Mouse (Mus musculus) frontal cortex, adult (tissue): ENCODE data around the gene Ptprd.

Experiments used
- ATAC-seq: cut with Nextera tagmentation; 2 replicates; pipeline ENCODE4 v1.9.2; 2017; ENCODE audit warnings: mild to moderate bottlenecking, moderate library complexity, mixed read lengths; ENCODE audit not compliant: low TSS enrichment

The Ptprd gene

DNA sequence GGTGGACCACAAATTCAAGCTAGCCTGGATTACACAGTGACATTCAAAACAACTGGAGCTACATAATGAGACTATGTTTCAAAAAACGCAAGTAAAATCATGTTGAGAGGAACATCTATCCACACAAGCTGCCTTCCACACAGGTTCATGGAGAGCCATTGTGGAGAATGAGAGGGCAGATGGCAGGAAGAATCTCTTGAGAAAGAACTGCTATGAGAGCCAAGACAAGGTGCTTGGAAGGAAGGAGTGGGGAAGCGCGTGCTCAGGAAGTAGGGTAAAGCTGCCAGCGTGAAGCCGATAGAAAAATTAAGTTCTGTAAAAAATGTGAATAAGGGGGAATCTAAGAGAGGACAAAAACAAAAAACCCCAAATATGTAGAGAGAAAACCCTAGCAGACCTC is 1808.5 kb downstream of the Ptprd start:
- ATAC-seq: peak; percentile 69; the same call in 1 of the 2 replicates

DNA sequence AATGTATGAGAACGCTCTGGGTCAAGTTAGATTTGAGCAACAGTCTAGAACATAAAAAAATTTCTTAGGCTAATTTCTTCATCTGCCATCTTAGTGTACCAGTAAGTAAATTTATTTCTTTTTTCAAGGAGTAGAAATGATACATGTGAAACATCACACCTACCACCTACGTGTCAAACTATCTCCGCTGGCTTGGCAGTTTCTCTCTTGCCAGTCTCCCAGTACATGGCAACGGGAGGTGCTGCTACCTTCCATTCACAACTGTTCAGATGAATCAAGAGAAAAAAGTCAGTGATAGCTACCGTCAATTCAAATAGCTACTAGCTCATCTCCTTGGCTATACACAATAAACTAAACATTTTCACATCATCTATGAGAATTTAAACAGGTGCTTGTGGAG is 1823.9 kb downstream of the Ptprd start:
- peak; percentile 58 for ATAC-seq

DNA sequence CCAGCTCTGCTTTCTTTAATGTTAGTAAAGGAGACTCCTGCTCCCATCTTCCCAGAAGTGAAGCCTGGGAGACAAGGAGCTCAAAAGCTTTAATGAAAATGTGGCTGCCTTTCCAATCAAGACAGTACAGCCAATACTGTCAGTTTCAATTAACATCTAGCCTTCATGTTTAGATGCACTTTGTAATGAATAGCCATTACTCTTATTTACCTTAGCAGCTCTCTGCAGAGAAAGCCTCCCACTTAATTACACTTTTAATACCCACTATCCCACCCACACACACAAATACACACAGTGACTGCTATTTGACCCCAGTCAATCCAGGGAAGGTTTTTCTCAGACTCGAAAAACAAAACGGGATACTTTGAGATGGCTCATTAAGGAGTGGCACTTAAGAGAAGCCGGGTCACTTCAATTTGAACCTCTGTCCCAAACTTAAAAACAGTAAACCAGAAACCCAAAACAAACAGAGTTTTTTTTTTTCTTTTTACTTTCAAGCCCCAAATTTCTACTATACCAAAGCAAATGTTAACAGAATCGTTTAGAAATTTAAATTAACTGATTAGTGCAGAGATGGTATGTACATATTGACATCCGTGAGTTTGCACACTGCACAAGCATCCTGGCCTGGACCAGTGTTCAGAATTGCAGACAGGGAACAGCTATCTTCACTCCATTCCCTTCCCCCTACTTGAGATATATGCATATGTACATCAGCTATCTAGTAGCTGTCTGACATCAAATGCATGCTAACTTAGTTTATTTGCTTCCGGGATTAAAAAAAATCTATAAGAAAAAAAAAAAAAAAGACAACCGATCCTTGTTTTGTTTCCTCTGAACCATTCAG is 1824.6 kb downstream of the Ptprd start:
- ATAC-seq: no peak

DNA sequence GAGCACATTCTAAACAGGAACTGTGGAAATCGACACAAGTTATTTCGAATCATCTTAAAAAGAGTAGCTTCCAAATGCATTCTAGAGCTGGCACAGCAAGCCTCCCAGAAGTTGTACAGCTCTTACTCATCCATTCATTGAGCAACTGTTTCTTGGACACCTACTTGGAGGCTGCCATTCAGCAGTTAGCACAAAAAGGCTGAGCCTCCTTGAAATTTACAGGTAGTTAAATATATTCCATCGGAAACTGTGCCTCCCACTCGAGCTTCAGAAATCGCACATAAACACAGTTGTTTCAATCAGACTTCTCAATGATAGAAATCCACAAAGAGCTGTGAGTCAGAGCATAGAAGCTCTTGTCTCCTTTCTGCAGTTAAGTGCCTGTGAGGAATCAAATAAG is 1825.9 kb downstream of the Ptprd start:
- ATAC-seq: peak; percentile 94

DNA sequence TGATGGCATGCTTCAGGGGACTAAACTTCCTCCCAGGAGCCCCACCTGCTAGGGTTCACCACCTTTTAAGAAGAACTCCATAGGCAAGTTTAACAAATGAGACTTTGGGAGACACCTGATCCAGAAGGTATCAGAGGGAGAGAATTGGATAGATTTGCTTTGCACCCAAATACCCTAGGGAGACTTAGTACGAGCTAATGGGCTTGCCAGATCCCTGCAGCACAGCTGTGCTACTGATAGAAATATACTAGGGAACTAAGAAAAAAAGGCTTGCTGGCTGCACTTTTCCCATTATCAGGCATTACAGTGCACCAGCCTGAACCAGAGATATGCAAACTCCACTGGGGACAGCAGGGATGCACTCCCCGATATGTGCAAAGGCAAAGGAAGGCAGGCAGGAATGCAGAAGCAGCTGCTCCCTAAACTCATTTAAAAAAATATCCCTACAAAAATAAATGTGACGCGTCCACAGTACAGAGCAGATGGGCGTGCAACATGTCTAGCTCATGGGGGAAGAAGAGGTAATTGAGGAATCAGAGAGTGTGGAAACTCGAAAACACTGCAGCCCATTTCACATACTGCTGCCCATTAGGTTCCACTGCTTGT is 1831.3 kb downstream of the Ptprd start:
- ATAC-seq: peak; percentile 88

DNA sequence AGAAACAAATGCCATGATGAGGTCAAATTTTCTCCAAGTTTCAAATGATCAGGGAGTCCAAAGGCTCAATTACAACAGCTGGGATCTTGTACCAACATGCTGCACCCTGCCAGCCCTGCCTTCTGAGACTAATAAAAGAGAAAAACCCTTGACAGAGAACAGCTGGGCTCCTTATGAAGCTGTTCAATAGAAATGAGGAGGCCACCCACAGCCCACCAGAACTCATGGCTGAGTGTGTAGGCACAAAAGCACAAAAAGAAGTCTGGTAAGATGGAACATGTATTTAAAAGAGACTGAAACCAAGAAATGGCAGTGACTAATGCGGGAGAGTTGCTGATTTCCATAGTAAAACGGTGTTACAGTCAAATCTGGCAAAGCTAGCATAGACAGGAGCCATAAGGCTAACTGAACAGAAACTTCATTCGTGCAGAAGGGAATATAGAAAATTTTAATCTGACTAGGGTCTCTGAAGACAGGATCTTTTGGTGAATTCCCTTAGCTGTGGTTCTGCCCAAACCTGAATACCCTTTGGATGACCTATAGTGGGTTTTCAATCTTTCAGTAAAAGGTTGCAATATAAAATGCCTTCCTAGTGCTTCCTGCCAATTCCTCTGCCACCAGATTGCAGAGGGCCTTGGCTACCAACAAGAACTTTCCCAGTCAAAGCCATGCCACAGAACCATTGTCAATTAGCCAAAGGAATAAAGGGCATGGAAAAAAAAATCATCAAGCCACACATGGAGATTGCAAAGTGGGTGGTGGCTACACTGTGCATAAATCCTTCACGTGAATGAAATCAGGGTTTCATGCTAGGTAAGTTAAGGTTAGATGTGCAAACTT is 1841.5 kb downstream of the Ptprd start:
- peak; percentile 80 for ATAC-seq

DNA sequence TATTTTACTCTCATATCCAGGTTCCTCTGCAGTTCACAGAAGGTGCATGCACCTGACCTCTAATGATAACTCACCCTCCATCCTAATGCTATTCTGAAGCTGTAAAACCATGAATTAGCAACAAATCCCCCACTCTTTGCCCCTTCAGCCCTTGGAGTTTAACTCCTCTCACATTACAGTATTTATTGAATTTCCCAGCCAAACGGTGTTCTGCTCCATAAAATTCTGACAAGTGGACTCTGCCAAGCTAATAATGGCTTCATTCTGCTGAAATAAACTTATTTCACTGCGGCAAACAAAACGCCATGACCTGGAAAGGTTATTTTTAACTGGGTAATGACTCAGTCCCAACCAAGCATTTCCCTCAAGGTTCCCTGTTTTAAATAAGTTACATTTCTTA is 1842.7 kb downstream of the Ptprd start:
- ATAC-seq: no peak

DNA sequence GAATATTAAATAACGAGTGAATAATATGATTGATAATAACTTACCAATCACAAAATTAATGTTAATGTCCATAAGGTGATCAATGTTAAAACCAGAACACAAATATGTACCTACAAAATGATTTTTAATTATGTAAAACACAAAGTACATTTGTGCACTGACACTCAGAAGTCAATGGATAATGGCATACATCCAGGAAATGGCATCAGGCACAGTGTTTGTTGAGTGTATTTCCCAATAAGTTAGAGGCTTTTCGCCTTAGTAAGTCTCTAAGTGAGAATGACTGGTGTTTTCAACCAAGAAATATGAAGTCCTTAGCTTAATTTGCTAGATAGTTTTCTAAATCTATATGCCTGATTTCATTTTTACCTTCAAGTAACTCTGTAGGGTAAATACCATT is 1843.5 kb downstream of the Ptprd start:
- no peak for ATAC-seq

DNA sequence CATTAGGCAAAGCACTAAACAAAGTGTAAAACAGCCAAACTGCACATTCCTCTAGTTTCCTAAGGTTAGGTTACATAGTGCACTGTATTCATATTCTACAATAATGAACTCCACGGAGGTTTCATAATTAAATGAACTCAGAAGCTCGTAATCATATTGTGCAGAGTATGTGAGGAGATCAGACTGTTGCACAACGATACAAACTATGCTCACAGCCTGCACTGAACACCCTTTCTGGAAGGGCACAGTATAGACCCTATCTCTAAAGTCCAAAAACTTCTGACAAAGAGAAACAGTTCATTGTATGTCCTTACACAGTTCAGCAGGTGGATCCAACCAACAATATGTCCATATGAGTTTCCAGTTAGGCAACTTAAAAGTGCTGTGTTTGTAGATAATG is 1844.5 kb downstream of the Ptprd start:
- no peak for ATAC-seq

DNA sequence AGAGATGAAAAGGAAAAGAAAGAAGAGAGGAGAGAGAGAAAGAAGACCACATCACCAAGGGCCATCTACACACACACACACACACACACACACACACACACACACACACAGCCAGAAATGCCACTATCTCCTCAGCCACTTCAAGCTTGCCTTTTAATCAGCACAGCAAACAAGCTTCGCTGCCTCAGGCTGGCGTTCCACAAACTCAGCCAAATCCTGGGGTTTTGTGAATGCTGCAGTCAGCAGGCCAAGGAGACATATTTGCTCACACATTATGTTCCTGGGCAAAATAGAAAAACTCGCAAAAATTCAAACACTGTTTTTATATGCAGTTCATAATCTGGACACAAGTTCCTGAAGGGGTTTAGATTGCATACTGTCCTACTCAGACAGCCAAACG is 1845.9 kb downstream of the Ptprd start:
- ATAC-seq: peak; percentile 58

DNA sequence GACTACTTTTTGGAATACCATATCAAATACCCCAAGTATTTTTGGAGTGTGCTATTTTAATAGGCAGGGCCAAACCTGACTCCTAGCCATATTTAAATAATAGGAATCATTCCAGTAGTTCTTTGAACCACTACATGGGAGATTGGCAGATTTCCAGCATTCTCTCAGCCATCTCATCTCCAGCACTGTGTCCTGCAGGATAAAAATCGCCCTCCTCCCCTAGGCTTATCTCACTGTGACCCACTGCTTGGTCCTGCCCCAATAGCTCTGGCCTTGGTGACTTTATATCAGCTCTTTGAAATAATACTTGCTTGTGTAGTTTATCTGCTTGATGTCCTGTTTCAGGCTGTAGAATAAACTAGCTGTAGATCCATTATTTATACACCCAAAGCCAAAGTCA is 1850.2 kb downstream of the Ptprd start:
- no peak for ATAC-seq

DNA sequence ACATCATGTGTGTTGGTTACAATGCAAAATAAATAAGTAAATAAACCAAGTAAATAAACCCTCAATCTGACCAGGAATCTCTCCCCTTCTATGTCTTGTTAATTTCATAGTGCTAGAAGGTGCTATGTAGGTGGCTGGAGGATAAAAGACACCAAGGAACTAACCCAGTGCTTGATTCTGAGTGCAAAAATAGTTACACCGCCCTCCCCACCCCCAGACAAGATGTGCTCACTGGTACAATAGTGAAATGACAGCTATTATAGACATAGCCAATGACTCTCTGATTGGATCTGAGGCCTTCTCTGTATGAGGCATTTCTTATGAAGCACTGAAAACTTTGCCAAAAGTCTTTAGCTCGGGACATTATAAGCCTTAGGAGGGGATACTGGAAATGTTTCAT is 1857.6 kb downstream of the Ptprd start:
- ATAC-seq: peak; percentile 69

DNA sequence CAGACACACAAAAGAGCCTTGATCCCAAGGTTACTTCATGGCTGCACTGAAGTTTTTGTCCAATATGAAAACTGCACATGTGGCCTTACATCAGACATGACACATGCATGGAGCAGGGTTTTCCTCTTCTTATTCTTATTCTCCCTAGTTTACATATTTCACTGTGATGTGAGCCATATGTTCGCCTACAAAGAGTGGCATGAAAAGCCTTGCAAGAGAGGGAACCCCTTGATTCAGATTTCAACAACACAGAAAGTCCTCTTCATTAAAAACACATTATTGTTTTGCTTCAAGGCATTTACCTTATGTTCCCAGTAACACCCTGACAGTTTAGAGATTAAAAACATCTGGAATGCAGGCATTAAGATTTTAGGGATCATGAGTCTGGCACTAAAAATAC is 1859.3 kb downstream of the Ptprd start:
- ATAC-seq: no peak

DNA sequence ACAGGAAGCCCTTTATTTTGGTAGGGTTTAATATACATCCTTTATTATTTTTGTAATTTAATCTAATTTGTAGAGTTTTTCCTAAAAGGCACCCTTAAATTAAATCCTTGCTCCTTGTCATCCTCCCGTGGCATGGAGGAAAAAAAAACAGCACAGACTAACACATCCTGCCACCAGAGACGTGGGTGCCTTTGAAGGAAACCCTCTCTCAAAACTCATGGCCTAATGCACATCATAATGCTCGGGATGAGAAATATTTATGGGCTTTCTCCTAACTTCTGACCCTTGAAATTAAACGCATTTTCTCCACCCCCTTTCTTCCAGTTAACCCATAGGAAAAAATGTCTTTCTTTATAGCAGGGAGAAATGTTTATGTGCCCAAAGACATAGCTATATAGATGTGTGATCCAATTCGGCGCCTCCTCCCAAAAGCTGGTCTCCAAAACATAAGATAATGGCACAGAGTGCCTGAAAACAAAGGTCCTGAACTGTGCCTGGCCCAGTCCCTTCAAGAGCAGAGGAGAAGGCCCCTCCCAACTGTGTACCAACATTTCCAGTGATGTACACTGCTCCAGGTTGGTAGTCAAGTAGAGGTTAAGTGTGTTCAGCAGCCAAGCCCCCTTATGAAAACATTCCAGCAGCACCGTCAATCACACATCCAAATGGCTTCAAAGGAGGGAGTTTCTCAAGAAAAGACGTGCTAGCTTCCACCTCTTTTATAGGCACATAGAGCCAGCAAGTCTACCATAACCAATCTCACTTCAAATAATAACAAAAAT is 1860.4 kb downstream of the Ptprd start:
- ATAC-seq: no peak

DNA sequence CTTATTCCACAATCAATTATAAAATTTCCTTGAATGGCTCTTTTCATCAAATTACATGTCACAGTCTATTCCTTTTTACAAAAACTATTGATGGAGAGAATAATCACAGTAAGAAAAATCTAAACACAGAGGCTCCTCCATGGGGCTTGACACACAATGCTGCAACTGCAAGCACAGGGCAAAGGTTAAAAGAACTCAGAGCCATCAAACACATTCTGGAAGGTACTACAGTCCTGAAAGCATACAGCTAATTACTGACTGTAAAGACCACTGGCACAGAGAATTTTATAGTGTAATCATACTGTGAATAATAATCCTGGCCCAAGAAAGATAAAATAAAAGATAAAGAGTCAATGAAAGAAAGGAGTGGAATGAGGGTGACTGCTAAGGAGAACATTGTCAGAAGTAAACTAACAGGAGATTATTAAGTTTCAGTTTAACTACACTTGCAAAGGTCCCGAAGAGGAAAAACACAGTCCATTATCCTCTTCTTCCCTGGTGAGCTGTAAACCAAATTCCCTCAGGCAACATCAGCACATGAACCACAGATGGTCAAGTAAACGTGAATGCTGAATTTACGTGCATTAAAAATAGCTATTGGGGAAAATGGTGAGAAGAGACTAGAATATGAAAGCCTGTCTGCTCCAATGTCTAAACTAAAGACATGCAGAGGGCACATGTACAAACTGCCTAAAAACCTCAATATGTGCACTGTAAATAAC is 1861.4 kb downstream of the Ptprd start:
- ATAC-seq: no peak

DNA sequence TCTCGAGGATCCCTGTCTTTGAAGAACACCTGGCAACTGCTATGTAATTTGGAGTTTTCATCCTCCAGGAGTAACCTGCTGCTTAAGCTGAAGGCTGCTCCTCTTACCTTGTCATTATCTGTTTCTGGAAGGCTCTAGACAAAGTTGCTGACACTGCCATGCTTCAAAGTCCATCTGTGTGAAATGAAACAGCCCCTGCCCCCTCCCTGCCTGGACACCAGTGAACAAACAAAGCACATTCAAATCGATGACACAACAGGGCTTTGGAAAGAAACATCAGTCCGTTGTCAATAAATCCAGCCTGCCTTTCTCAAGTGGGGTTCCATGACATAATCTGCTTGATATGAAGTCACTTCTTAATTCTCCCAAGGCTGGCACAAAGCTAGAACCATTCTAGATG is 1867.7 kb downstream of the Ptprd start:
- peak; percentile 41; the same call in 1 of the 2 replicates for ATAC-seq

DNA sequence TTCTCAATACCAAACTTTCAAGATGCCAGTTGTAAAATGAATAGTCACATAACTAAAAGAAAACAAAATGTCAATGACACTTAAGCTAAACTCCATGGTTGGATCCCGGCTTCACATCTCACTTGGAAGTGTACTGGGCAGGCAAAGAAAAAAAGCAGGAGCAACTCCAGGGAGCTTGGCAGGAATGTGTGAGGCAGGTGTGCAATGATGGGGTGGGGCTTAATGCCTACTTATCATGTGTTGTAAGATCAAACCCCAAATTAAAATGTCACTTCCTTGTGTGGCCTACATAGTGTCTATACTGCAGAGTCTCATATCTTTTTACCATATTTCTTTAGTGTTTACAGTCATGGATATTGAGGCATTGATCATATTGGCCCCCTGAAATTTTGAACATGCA is 1873.8 kb downstream of the Ptprd start:
- no peak for ATAC-seq

DNA sequence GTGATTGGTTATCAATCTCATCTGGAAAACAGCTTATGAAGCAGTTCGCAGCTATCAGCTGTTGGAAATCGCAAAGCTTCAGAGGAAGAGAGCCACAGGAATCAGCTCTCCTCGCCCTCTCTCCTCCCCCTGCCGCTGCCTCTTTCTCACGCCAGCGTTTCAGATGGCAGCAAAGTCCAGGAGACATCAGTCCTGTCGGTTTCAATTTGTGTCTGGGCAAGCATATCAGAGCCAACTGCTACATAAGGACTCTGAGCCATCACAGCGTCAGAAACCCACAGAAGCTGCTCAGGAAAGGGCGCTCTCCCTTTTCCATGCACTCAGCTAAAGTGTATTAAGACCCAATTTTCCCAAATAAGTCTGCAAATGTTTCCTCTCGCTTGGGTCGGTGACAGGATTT is 1884.4 kb downstream of the Ptprd start:
- ATAC-seq: peak; percentile 69

DNA sequence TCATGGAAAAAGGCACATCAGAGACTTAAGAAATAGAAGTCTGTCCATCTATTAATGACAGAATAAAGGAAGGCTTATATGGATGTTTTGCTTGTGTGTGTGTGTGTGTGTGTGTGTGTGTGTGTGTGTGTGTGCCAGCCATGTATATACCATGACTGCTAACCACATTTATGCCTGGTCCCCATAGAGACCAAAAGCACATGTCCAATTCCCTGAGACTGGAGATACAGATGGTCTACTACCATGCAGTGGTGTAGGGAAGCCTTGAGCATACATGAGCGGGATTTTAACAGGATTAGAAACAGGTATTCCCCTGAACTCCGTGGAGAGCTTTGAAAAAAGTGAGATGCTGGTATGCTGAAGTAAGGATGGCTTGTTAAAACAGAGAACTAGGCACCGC is 1886.1 kb downstream of the Ptprd start:
- no peak for ATAC-seq

DNA sequence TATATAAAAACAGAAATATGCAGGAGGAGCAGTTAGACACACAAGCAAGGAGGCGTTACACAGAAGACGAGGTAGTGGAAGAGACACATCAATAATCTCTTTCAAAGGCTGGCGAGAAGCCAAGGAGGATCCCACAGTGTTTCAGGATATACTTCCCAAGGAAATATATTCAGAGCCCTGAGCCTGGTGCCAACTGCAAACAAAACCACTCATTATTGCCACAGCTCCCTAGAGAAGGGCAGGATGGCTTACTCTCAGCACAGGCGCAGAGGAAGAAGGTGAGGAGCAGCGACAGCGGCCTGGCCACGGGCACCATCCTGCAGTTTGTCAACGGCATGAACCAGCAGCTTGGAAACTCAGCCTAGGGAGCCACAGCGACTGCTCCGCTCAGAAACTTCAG is 1886.8 kb downstream of the Ptprd start:
- peak; percentile 36 for ATAC-seq

DNA sequence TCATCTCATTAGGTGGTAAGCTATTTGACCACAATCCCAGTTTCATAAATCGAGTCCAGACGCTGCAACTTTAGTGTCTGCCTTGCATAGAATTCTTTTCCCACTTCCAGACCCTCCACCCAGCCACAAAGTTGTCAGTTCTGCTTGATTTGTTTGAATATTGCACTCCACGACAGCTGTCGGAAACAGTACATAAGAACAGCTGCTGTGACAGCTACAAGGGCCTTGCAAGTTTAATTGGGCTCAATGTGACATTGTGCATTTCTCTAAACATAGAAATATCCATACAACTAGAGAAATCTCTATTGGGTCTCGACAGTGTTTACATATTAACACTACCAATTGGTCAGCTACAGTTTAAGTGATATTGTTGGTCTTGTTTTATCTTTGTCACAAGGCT is 1887.3 kb downstream of the Ptprd start:
- ATAC-seq: no peak
